Mouse (Mus musculus) cerebellum, postnatal 25 days (tissue): ENCODE results near the gene Gm48552.

ENCODE experiments used
- DNase-seq, 2 experiments: peaks; one replicate each; pipeline ENCODE4 v3.0.0; 2021; ENCODE audit warnings: mixed read lengths in 2 of 2

The Gm48552 gene

DNA sequence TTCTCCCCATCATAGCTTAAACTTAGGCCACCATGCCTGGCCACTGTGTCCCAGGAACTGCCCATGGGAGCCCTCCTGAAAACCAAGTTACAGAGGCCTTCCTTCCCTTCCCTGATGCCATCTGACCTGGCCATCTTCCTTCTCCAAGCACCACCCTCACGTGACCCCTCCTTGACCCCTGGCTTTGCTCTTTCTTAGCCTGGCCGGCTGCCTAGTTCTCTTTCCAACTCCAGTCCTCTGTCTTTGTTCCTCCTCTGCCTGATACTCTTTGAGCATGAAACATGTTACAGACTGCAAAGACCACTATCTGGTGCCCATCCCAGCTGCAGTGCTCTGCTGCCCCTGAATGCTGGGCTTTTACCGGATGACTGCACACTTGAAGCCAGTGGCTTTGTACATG lies 568 bp downstream of the Gm48552 start:
- DNase-seq: peak in 1 of 2 experiments; percentile 36

DNA sequence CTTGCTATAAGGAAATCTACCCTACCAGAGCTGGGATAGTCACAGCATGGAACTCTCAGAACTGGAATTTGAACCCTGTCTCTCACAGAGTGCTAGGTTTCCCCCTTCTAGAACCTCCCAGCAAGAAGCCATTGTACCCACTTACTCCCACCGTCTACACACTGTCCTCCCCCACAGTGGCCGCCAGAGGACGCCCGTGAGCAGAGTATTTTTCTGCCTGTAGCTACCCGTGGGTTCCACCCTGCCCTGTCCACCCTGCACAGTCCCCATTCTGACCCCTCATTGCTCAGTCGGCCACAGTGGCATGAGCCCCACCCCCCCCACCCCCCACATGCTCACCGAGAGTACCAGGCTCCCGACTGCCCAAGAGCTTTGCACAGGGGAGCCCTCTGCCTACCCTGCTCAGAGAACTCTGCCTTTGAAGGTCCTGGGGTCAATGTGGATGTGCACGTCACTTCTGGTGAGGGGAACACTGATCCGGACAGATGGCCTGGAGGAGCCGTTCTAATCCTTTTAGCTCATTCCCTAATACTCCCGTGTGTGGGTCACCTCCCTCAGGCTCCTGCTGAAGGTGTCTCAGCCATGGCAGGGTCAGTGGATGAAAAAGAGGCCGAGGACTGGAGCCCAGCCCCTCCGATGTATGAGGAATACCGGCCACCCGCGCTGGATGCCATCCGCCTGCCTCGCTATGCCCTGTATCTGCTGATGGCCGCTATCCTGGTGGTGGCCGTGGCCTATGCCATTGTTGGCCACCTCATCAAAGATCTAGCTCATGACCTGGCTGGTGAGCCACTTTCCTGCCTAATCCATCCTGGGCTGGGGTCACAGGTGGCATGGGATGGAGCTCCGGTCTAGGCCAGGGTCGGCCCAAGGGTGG lies 1.2 kb downstream of the Gm48552 start:
- peak; percentile 84 to 85 for DNase-seq

DNA sequence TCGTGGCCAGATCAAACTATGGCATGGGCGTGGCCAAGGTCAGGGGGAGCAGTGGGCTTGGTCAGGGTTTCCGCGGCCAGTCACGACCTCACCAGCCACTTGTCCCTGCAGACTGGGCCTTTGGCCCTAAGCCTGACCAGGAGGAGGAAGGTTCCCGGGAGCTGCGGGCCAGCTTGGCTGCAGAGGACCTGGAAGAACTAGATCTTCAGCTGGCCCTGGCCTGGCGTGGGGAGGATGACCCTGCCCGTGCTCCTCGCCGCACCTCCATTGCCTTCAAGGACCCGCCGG lies 1.8 kb downstream of the Gm48552 start:
- no peak for DNase-seq

DNA sequence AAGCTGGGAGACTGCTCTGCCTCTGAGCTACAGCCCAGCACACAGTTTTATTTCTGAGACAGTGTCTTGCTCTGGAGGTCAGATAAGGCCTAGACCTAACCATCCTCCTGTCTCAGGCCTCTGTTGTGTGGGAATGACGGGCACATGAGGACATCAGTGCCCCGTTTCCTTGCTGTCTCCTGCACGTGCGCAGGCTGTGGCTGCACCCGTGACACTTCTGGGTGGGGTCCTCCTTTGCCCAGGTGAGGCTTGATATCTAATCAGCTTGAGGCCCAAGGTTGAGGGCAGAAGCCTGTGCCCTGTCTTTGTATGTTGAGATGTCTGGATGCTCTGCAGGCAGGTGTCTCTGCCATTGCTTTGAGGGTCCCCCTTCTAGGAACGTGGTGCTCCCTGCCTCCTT lies 3.5 kb downstream of the Gm48552 start:
- DNase-seq: no peak

DNA sequence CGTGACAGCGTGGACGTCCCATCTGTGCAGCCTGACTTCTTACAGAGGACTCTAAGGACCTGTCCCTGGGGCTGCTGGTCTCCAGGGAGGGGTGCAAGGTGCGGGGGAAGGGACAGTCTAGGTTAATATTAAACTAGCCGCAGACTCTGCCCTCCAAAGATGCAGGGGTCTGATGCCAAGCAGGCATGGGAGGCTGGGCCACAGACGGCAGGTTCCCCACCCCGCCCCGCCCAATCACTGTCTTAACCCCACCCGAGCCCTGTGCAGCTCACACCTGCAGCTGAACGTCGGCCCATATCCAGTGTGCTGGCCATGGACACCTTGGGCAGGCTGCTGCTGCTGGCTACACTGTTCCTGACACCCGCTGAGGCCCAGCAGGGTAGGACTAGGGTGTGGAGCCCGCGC lies 4.0 kb downstream of the Gm48552 start, which contains the start of gene Smim24:
TSS of gene Smim24 (plus strand) at position 271 of the 405 bp plus-strand sequence.
- DNase-seq: no peak

DNA sequence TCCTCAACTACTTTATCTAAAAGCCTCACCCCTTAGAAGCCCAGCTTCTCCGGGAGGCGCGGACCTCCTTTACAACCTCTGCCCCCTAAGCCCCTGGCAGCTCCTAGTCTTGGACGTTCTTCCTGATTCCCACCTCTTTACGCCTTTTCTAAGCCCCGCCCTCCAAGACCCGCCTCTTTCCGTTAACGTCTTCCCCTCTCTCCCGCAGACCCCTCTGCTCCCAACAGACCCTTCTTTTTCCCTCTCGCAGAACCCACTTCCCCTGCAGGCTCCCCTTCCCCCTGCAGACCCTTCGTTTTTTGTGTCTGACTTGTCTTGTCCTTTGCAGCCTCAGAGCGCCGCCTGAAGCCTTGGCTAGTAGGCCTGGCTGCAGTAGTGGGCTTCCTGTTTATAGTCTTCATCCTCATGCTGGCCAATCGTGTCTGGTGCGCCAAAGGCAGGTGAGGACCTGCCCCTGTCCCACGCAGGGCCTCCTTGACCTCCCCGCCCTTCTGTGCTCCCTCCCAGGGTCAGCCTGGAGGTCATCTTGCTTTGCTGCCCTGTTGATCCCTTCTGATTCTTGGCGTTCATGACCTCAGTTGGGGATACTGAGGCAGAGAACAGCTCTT lies 4.8 kb downstream of the Gm48552 start:
- no peak for DNase-seq

DNA sequence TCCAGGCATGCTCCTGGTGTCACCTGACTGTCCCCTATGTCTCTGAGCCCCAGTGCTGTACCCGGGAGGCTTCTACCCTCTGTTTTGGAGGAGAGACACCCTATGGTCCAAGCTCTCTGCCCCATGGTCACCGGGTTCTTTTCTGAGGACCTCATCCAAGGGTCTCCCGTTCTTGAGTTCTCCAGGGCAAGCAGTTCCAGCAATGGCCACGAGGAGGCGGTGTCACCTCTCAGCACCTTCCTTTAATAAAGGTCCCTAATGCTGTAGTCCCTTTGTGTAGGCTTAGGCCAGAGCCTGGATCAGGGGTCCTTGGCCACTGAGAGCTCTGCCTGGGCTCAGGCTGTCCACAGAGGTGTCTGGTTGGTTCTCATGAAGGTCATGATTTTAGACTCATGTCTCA lies 6.3 kb downstream of the Gm48552 start:
- peak; percentile 77 to 86 for DNase-seq

DNA sequence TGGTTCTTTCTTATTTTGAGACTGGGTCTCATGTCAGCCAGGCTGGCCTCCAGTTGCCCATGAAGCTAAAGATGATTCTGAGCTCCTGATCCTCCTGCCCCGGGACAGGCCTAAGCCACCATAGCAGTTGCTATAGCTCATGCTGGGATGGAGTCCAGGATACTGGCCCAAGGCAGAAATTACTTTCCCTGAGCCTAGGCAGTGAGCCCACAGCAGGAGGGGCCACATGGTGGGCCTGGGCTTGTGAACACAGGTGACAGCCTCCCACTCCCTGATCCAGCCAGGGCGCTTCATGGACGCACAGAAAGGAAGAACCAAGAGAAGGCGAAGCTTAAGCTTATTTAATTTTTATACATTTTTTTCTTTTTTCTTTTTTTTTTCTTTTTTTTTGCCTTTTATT lies 7.1 kb downstream of the Gm48552 start:
- DNase-seq: peak; percentile 33 to 58

DNA sequence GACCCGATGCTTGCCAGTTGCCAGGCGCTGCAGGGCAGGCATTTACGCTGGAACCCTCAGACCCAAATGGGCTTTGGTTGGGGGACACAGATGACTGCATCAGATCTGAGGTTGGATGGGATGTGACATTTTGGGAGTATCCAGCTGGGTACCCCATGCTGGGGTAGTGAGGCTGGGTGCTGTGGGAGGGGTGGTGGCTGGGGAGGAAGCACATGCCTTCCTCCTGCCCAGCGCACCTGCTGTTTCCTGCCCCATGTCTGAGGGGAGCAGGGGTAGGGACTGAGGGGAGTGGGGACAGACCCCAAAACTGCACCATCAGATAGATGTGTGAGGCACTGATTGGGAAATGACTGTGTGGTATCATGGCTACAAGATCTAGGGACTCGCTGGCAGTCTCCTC lies 7.9 kb downstream of the Gm48552 start:
- DNase-seq: peak; percentile 37 to 40

DNA sequence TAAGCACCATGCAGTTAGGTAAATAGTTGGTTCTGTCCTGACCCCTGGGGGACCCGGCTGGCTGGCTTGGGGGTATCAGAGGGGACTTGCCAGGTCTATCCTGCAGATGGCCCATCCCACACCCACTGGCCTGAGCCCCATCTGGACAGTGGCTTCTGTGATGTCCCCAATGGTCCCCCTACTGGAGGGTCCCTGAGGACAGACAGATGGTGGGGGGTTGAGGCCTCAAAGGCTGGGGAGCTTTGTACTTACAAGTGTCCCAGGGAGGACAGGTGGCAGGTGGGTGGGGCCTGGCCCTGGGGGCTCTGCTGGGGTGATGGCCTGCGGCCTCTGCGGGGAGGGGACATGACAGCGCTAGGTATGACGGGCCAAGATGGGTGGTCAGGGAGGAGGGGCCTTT lies 10.5 kb downstream of the Gm48552 start:
- DNase-seq: peak in 1 of 2 experiments; percentile 59

DNA sequence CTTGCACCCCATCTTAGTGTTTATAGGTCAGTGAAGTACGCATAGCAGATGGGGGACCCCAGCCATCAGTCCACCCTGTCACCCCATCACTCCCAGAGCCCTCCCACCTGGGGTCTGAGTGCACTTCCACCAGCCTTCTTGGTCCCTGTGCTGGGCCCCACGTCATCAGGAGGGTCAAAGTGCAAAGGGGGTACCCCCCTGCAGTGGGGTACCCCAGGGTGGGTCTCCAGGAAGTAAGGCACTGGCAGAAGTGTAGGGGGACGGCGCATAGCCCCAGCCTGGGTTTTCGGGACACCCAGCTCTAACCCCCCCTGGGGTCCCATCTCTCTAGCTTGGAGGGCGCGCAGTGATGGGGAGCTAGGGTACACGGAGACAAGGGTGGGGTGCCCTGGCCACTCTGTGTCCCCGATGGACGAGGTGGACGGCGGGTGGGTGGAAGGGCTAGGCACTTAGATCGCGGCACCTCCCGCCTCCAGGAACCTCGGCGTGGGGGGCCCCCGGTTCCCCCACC lies 11.0 kb downstream of the Gm48552 start:
- DNase-seq: peak in 1 of 2 experiments; percentile 48

DNA sequence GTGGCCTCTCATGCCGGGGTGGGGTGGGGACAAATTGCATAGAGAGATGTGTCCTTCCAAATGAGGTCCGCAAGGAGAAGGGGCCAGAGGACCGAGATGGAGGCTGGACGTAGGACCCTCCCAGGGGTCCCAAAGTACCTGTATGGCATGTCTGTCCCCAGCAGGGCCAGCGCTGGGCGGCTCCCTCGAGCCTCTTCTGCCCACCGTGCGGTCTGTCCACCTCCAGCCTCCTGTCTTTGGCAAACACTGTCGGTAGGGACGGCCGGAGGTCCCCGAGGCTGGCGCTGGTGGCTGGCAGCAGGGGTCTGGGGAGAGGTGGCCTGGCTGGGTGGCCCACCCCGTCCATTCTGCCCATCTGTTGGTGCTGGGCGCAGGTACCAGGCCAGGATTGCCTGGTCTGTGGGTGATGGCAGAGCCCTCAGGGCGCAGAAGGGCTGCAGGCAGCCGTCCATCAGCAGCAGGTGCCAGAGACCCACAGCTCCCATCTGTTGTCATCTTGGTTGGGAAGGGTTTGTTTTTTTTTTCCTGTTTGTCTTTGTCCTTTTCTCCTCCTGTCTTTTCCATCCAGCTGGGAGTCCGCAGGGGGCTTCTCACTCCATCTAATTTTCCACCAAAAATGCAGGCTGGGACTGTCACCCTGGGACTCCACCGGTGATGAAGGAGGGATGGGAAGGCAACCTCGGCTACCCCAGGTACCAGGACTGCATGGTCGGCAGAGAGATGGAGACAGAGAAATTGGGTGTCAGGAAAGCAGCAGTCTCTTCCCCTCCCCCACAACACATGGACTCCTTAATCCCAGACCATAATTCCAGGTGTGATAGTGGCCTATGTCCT lies 11.8 kb downstream of the Gm48552 start:
- peak; percentile 92 to 94 for DNase-seq

DNA sequence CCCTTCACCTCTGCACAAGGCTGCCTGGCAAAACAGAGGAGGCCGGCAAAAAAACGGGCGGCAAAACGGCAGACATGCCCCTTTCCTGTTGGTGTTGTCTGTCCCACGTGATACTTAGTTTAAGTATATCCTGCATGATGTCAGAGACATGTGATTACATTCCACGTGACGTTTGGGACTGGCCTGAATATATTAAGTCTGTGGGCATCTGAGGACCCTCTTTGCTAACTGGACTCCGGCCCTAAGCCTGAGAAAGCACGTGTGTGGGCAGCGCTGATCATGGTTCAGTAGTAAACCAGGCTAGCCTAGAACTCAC lies 12.4 kb downstream of the Gm48552 start:
- DNase-seq: no peak

DNA sequence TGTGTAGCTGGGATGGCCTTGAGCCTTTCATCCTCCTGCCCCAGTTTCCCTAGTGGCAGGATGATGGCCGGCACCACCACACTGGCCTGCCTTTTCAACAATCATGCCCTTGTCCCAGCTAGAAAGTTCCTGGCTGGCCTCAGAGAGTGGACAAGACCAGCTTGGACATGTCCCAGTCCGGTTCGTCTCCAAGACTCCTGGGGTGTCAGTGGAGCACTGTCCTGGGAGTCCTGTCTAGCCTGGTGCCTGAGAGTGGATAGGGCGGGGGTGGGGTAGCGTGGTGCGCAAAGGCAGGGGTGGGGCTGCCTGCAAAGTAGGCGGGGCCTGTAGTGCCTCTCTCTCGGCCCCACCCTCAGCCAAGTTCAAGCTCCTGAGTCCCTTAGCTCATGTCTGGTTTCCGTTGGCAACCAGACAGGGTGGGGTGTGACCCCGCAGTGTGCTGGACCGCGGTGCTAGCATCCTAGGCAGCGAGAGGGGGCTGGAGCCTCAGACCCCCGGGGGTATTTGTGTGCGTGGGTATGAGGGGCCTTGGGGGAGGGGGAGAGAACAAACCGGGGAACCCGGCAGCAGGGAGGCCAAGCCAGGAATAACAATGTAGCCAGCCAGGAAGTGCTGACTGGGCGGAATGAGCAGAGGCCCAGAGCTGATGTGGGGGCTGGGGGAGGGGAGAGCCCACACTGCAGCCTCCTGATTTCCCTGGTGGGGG lies 12.9 kb downstream of the Gm48552 start:
- peak; percentile 72 for DNase-seq

DNA sequence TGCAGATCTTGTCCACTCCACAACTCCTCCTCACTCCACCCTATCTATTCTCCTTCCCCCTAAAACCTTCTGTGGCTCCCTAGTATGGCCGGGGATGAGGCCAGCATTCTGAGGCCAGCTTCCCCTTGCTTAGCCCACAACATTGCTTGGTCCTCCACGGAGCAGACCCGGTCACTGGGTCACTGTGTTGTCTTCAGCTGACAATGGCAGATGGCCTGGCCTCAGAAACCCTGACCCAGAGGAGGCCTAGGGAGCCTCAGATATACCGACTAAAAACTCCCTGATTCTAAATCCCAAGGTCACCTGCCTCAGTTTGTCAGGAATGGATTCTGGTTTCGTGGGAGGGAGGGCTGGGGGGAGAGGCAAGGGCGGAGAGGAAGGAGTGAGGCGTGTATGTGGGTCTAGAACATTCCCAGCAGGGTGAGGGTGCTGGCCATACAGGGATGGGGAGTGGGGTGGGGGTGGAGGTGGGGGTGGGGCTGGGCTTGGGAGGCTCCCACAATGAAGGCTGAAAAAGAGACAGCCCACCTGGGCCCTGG lies 13.5 kb downstream of the Gm48552 start:
- peak in 1 of 2 experiments; percentile 63 for DNase-seq

DNA sequence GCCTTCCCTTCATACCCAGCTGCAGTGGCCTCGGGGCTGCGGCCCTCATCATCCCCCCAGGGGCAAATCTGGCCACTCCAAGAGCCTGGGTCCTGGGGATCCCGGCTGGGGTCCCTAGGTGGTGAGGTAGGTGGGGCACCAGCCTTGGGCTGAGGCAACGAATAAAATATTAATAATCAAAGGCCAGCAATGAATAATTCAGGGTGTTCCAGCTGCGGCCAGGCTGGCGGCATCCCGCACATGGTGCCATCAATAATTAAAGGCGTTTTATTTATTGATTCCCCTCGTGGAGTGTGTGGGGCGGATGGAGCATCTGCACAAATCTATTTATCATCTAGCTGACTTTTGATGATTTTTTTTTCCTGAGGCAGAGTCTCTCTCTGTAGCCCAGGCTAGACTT lies 14.7 kb downstream of the Gm48552 start:
- no peak for DNase-seq

DNA sequence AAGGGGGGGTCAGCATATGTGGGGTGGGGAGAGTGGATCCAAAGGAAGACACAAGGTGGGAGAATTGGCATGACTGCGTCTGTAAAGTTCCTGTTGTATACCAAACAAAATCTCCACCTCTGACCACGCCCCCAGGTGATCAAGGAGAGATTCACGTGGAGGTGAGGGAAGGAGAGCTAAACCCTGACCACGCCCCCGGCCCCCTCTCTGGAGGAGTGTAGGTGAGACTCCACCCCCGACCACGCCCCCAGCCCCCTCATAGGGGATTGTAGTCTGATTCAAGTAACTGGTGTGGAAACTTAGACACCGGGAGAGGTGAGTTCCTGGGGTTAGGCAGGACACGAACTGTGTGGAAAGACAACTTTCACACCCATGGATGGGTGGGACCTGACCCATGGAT lies 15.3 kb downstream of the Gm48552 start:
- DNase-seq: peak in 1 of 2 experiments; percentile 63

DNA sequence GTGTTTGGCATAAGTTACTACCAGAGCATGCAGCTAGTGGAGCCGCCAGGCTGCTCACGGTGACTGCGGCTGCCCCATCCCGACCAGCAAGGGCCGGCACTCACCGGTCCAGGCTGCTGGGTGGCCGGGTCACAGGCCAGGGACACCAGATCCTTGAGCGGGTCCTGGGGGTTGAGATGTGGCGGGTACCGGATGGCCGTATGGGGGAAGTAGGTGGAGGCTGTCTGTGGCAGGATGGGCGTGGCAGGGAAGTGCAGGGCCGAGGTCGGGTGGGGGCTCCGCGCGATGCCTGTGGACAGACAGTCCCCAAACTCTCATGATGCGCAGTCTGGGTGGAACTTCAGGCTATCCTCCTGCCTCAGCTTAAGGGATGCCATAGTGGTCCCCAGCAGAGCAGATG lies 15.9 kb downstream of the Gm48552 start:
- no peak for DNase-seq

DNA sequence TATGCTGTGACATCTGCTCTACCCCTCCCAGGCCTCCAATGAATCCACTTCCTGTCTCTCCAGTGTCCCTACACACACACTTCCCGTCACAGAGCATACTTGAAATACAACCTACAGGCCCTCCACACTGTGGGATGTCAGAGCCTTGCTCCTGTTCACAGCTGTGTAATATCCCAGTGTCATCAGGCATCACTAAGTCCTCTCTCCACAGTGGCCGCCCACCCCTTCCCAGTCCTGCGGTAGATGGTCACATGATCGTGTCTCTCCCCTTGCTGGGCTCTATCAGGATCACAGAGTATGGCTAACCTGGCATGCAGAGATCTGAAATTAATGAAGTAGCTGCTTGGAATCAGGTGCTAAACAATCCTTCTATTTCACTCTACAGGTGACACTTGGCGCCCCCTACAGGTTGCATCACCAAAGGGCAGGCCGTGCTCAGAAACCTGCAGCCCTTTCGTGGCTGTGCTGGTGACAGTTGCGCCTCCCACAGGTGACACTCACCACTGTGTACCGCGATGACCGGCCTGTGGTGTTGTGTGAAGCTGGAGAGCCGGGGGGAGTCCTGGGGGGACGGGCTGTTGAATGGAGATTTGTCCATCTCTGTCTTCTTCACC lies 16.9 kb downstream of the Gm48552 start:
- peak; percentile 84 to 92 for DNase-seq

DNA sequence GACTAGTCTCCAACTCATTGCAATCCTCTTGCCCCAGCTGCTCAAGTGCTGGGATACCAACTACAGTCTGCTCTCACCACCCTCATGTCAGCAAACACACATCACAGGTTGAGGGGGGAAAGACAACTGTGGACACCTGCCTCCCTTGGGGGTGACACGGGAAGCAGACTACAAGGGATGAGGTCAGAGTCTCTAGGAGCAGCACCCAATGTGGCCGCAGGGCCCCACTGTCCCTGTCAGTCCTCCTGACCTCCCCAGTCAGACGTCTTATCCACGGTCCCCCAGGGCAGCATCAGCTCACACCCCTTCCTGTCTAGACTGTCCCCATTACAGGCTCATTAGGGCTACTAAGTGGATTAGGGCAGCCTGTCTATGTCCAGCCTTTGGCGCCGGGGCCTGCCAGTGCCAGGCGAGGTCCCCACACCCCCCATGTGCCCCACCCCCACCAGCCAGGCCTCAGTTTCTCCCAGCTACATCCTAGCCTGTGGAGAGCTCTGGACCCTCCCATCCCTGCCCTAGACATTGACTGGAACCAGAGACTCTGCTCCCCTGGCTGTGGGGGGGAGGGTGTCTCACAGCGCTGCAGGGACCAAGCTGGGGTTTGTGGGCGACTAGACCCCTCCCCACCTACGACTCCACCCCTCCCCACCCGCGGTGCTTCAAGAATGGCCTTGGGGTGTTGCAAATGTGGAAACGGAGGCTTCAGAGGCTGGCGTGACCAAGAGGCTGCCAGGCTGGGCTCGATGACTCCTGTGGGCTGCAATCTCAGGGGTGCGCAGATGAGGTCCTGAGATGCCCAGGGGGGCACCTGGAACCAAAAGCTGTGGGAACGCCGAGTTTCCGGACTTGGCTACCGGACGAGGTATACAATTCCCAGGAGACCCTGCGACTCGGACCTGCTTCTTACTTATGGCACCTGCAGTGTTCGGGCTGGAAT lies 18.0 kb downstream of the Gm48552 start:
- DNase-seq: peak in 1 of 2 experiments; percentile 58
